Mouse (Mus musculus) hindbrain, embryonic 14.5 days (tissue): ENCODE measurements around the gene Aldh2. TPM values are rescaled to one million over a fixed set of nuclear protein-coding genes. Genes with fewer than 3 reads are reported as not detected.

Source experiments
- ATAC-seq: fragments of 200-750 bp; cut with Nextera tagmentation; 2 replicates; pipeline ENCODE4 v1.8.0; 2017; ENCODE audit warnings: moderate number of reproducible peaks, mild to moderate bottlenecking, moderate TSS enrichment, moderate library complexity; ENCODE audit not compliant: low FRiP score
- DNase-seq: peaks from one replicate; pipeline ENCODE4 v3.0.0-alpha.2; 2015; ENCODE audit warnings: low spot score
- H3K27ac ChIP-seq: fragments of 300-500 bp; sonication (generic); 2 replicates; pipeline ENCODE4 v1.5.1; 2014; ENCODE audit warnings: mild to moderate bottlenecking, moderate library complexity
- H3K27me3 ChIP-seq: fragments of 300-500 bp; sonication (generic); 2 replicates; pipeline ENCODE4 v1.6.1; 2014; ENCODE audit warnings: mild to moderate bottlenecking, low read length, mixed read lengths; ENCODE audit not compliant: control insufficient read depth, insufficient read depth
- H3K36me3 ChIP-seq: fragments of 300-500 bp; sonication (generic); replicated peaks from 2 replicates; pipeline ENCODE4 v1.6.1; 2014; ENCODE audit not compliant: control insufficient read depth, insufficient read depth
- H3K4me1 ChIP-seq: fragments of 300-500 bp; sonication (generic); replicated peaks from 2 replicates; pipeline ENCODE4 v1.6.1; 2014; ENCODE audit warnings: antibody characterized with exemption, low read length, mixed read lengths; ENCODE audit not compliant: control insufficient read depth, insufficient read depth
- H3K4me2 ChIP-seq: fragments of 300-500 bp; sonication (generic); replicated peaks from 2 replicates; pipeline ENCODE4 v1.6.1; 2014; ENCODE audit warnings: mild to moderate bottlenecking, moderate library complexity
- H3K4me3 ChIP-seq: fragments of 300-500 bp; sonication (generic); replicated peaks from 2 replicates; pipeline ENCODE4 v1.5.1; 2014; ENCODE audit warnings: mild to moderate bottlenecking, low read length
- H3K9ac ChIP-seq: fragments of 300-500 bp; sonication (generic); 2 replicates; pipeline ENCODE4 v1.6.1; 2014
- H3K9me3 ChIP-seq: fragments of 300-500 bp; sonication (generic); 2 replicates; pipeline ENCODE4 v1.6.1; 2016; ENCODE audit warnings: low read length; ENCODE audit not compliant: control insufficient read depth
- WGBS: fragments of 180-500 bp; shearing (Covaris S2); extraction: QIAGEN DNeasy Blood & Tissue Kit; methylation state at CpG from one replicate; pipeline ENCODE4 v1.1.7; 2014; 5-methylcytosine and 5-hydroxymethylcytosine counted together
- polyA plus RNA-seq: library from polyadenylated mRNA; unstranded; fragments of >200 nt; fragmentation: Nextera tagmentation; extraction: Ambion mirVana; gene quantifications from 2 replicates; pipeline ENCODE4 v1.2.1, GENCODE M21; 2014

Gene Aldh2
- polyA plus RNA-seq, 1 experiment from 2014 or later: 54.5 TPM

DNA sequence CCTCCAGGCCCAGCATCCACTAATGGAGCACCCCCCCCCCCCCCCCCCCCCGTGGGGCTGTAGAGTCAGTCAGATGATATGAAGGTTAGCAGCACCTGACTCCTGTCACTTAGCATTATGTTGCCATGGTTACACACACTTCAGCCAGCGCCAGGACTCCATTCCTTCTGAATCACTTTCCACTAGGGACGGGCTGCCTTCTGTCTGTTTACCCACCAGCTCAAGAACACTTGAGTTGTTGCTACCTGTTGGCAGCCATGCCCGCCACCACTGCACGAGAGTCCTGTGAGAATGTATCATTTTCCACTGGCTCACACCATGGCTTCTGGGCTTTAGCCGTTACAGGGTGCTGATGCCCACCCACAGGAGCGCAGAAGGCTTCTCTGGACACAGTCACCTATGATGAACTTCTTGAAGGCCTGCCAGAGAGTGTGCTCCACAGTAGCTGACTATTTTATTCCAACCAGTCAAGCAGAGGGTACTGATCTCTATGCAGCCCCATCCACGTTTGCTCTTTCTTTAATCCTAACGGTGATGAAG, 23.7 kb downstream of the Aldh2 start:
- ATAC-seq (no peak), DNase-seq (no peak)

DNA sequence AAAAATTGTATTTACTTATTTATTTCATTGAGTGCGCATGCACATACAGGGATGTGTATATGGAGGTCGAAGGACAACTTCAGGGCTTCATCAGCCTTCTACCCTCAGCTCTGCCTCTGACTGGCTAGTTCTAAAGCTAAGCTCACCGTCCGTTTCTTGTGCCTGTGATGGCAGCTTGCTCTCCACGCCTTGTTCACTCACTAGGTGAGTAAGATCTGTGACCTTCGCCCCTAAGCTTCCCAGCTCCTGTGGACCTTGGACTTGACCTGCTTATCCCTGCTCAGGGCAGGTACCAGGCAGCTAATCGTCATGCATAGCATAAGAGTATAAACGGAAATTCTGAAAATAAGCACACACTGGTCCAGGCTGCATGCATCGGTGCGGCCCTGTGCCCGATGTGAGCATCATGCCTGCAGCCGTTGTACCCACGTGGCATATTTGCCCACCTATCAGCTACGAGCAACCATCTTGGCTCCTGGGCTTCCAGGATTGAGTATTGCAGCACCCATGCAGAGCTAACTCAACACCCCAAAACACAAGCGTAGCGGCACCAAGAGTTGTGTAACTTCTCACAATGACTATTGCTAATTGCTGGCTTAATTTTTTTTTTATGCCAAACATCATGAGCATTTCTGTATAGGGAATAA, 27.5 kb downstream of the Aldh2 start:
- no peaks in the 10 kb centered on the region for H3K9me3 ChIP-seq
- ATAC-seq (no peak), DNase-seq (no peak)
- no peaks in the 10 kb centered on the region for H3K4me1 ChIP-seq
- no peak overlapping the region for H3K27ac ChIP-seq
- H3K4me2 ChIP-seq: no peak overlapping the region
- no peak overlapping the region for H3K4me3 ChIP-seq
- peaks cover 26% of the 10 kb centered on the region for H3K36me3 ChIP-seq
- no peaks in the 10 kb centered on the region for H3K27me3 ChIP-seq
- 93% methylated on average over 16 of the region's 16 CpGs for WGBS
- no peak overlapping the region for H3K9ac ChIP-seq

More for the DNA sequence above, 23.7 kb downstream of the Aldh2 start:
- 79% methylated on average over 8 of the region's 9 CpGs for WGBS
- no peaks in the 10 kb centered on the region for H3K27me3 ChIP-seq
- H3K4me3 ChIP-seq: no peak overlapping the region
- peaks cover 49% of the 10 kb centered on the region for H3K36me3 ChIP-seq
- H3K4me1 ChIP-seq: no peaks in the 10 kb centered on the region
- no peak overlapping the region for H3K9ac ChIP-seq
- no peaks in the 10 kb centered on the region for H3K9me3 ChIP-seq
- no peak overlapping the region for H3K27ac ChIP-seq
- H3K4me2 ChIP-seq: no peak overlapping the region

GRCm38 (mm10) chr5:121564468-121564895, 29.1 kb downstream of the Aldh2 start:
- WGBS: 15% methylated on average over 11 of the region's 11 CpGs
- no peak overlapping the region for H3K27ac ChIP-seq
- no peak overlapping the region for H3K9ac ChIP-seq
- H3K27me3 ChIP-seq: no peaks in the 10 kb centered on the region
- no peak for ATAC-seq
- H3K4me2 ChIP-seq: peak overlapping the region; percentile 19; the same call in 1 of the 2 replicates
- no peak overlapping the region for H3K4me3 ChIP-seq
- no peaks in the 10 kb centered on the region for H3K9me3 ChIP-seq
- no peaks in the 10 kb centered on the region for H3K4me1 ChIP-seq
- H3K36me3 ChIP-seq: peaks cover 13% of the 10 kb centered on the region; the same call in 1 of the 2 replicates
- peak; percentile 90 for DNase-seq

- Histone ChIP-seq H3K4me3 (no peak overlapping the region), H3K36me3 (peaks cover 2% of the 10 kb centered on the region; the same call in 1 of the 2 replicates), H3K27me3 (no peaks in the 10 kb centered on the region), H3K4me2 (no peak overlapping the region), H3K4me1 (no peaks in the 10 kb centered on the region), H3K27ac (no peak overlapping the region), H3K9ac (no peak overlapping the region), H3K9me3 (no peaks in the 10 kb centered on the region)
- DNase-seq (no peak), ATAC-seq (no peak)
- 88% methylated on average over 3 of the region's 3 CpGs for WGBS
These were observed 31.2 kb downstream of the Aldh2 start for GRCm38 (mm10) chr5:121562436-121562835.

- Histone ChIP-seq H3K4me2 (no peak overlapping the region), H3K9ac (no peak overlapping the region), H3K4me1 (peaks cover 6% of the 10 kb centered on the region), H3K36me3 (no peaks in the 10 kb centered on the region), H3K4me3 (no peak overlapping the region), H3K27ac (no peak overlapping the region), H3K27me3 (no peaks in the 10 kb centered on the region), H3K9me3 (no peaks in the 10 kb centered on the region)
- ATAC-seq: no peak
- DNase-seq: no peak
- 95% methylated on average over 7 of the region's 7 CpGs for WGBS
These were observed 44.4 kb downstream of the Aldh2 start for GRCm38 (mm10) chr5:121549196-121549595.

DNA sequence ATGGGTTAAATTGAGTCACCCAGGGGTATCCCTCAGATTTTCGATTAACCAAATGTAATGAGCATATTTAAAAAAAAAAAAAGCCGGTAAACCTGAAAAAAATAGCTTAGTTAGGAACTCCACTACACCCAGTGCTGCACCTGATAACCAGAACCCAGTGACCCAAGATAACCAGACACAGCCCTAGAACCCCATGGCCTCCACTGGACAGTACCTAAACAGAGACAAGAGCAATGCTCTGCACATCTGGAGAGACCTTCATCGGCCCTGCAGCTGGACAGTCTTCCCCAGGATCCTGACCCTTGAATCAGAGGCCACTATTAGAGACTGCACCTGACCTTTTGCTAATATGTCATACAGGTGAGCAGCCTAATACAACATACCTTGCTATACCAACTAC, 46.5 kb downstream of the Aldh2 start:
- Histone ChIP-seq H3K4me2 (no peak overlapping the region), H3K9me3 (no peaks in the 10 kb centered on the region), H3K27ac (no peak overlapping the region), H3K4me1 (peaks cover 12% of the 10 kb centered on the region), H3K36me3 (no peaks in the 10 kb centered on the region), H3K27me3 (no peaks in the 10 kb centered on the region), H3K9ac (no peak overlapping the region), H3K4me3 (no peak overlapping the region)
- WGBS: 96% methylated on average over 3 of the region's 3 CpGs
- ATAC-seq (no peak), DNase-seq (no peak)

GRCm38 (mm10) chr5:121546530-121546895, 47.1 kb downstream of the Aldh2 start:
- H3K9me3 ChIP-seq: no peaks in the 10 kb centered on the region
- H3K4me2 ChIP-seq: peak overlapping the region; percentile 93
- H3K36me3 ChIP-seq: no peaks in the 10 kb centered on the region
- H3K27me3 ChIP-seq: no peaks in the 10 kb centered on the region
- ATAC-seq (peak; percentile 19; the same call in 1 of the 2 replicates), DNase-seq (peak; percentile 44)
- no peak overlapping the region for H3K27ac ChIP-seq
- peaks cover 12% of the 10 kb centered on the region for H3K4me1 ChIP-seq
- H3K4me3 ChIP-seq: peak overlapping the region; percentile 99
- 33% methylated on average over 6 of the region's 6 CpGs for WGBS
- H3K9ac ChIP-seq: peak overlapping the region; percentile 97

DNA sequence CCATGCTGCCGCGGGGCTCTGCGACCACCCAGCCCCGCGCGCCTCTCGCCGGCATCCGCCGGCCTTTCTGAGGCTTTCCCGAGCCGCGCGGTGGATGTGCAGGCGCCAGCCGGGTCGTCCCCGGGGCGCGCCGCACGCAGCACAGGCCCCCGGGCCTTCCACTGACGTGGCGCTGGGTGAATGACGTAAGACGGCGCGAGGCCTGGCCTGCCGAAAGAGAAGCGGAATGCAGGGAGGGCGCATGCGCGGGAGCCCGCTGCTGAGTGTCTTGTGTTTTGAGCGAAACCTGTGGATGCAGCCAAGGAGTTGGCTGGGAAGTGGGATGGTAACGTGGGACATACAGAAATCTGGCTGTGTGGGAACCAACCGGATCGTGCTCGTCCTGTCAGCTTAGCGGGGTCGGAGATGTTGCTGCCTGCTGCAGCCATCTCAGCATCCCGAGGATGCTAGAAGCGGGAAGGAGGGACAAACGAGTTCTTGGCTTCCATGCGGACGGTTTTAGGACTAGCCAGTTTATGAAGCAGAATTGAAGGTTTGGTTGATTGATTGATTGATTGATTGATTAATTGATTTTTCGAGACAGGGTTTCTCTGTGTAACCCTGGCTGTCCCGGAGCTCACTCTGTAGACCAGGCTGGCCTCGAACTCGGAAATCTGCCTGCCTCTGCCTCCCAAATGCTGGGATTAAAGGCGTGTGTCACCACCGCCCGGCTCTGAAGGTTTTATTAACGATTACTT, 47.7 kb downstream of the Aldh2 start, which contains the start of gene Mapkapk5:
Mapkapk5 (minus strand) TSS at position 113 of the 737 bp plus-strand sequence.
- Histone ChIP-seq H3K4me2 (peak within 1 kb of the TSS; percentile 93), H3K4me3 (peak within 1 kb of the TSS; percentile 99), H3K9ac (peak within 1 kb of the TSS; percentile 97), H3K4me1 (peaks cover 12% of the 10 kb centered on the region), H3K27ac (peak within 1 kb of the TSS; percentile 97), H3K9me3 (no peaks in the 10 kb centered on the region), H3K36me3 (no peaks in the 10 kb centered on the region), H3K27me3 (no peaks in the 10 kb centered on the region)
- ATAC-seq (peak; percentile 93), DNase-seq (peak; percentile 98)
- WGBS: 3% methylated on average over 55 of the region's 55 CpGs
